Mouse (Mus musculus) forebrain, embryonic 15.5 days (tissue): ENCODE measurements around the gene Metap1d. TPM values are rescaled to one million over a fixed set of nuclear protein-coding genes. Genes with fewer than 3 reads are reported as not detected.
A peak's percentile ranks its signal among the peaks of the same experiment; 100 is the strongest.

Experiments used
- ATAC-seq: fragments of 200-750 bp; cut with Nextera tagmentation; replicated peaks from 2 replicates; pipeline ENCODE4 v1.8.0; 2017; ENCODE audit warnings: mild to moderate bottlenecking, moderate TSS enrichment, moderate library complexity
- H3K27ac ChIP-seq: fragments of 300-500 bp; sonication (generic); replicated peaks from 2 replicates; pipeline ENCODE4 v1.5.1; 2015; ENCODE audit warnings: mild to moderate bottlenecking, inconsistent platforms
- H3K27me3 ChIP-seq: fragments of 300-500 bp; sonication (generic); 2 replicates; pipeline ENCODE4 v1.6.1; 2015; ENCODE audit warnings: inconsistent platforms
- H3K36me3 ChIP-seq: fragments of 300-500 bp; sonication (generic); 2 replicates; pipeline ENCODE4 v1.6.1; 2015; ENCODE audit warnings: mild to moderate bottlenecking, inconsistent platforms
- H3K4me1 ChIP-seq: fragments of 300-500 bp; sonication (generic); 2 replicates; pipeline ENCODE4 v1.6.1; 2015; ENCODE audit warnings: inconsistent platforms
- H3K4me2 ChIP-seq: fragments of 300-500 bp; sonication (generic); replicated peaks from 2 replicates; pipeline ENCODE4 v1.6.1; 2015; ENCODE audit warnings: mild to moderate bottlenecking, inconsistent platforms
- H3K4me3 ChIP-seq: fragments of 300-500 bp; sonication (generic); 2 replicates; pipeline ENCODE4 v1.5.1; 2015; ENCODE audit warnings: mild to moderate bottlenecking, inconsistent platforms
- H3K9ac ChIP-seq: fragments of 300-500 bp; sonication (generic); replicated peaks from 2 replicates; pipeline ENCODE4 v1.6.1; 2015; ENCODE audit warnings: mild to moderate bottlenecking, inconsistent platforms
- H3K9me3 ChIP-seq: fragments of 300-500 bp; sonication (generic); 2 replicates; pipeline ENCODE4 v1.6.1; 2016; ENCODE audit warnings: inconsistent platforms
- WGBS: fragments of 180-500 bp; shearing (Covaris S2); methylation state at CpG from one replicate; pipeline ENCODE4 v1.1.7; 2015; ENCODE audit warnings: mixed read lengths; 5-methylcytosine and 5-hydroxymethylcytosine counted together
- polyA plus RNA-seq: library from polyadenylated mRNA; unstranded; fragments of >200 nt; fragmentation: Nextera tagmentation; extraction: Ambion mirVana; gene quantifications from 2 replicates; pipeline ENCODE4 v1.2.1, GENCODE M21; 2015

Metap1d gene
- polyA plus RNA-seq, 1 experiment from 2014 or later, result 40.6 TPM

- Histone ChIP-seq H3K9me3 (no peaks in the 10 kb centered on the region), H3K4me2 (no peak overlapping the region), H3K4me1 (peaks cover 16% of the 10 kb centered on the region), H3K36me3 (no peaks in the 10 kb centered on the region), H3K27me3 (no peaks in the 10 kb centered on the region), H3K4me3 (no peak overlapping the region), H3K27ac (no peak overlapping the region), H3K9ac (no peak overlapping the region)
- ATAC-seq, result no peak
Observed at GRCm38 (mm10) chr2:71477787-71478186, 24.7 kb downstream of the Metap1d start.

- H3K4me1 ChIP-seq, result peaks cover 21% of the 10 kb centered on the region
- no peak overlapping the region for H3K27ac ChIP-seq
- no peaks in the 10 kb centered on the region for H3K9me3 ChIP-seq
- no peak for ATAC-seq
- no peak overlapping the region for H3K4me2 ChIP-seq
- no peak overlapping the region for H3K9ac ChIP-seq
- no peaks in the 10 kb centered on the region for H3K27me3 ChIP-seq
- H3K4me3 ChIP-seq, result no peak overlapping the region
- WGBS, result 11% methylated on average over 7 of the region's 7 CpGs
- no peaks in the 10 kb centered on the region for H3K36me3 ChIP-seq
Observed at GRCm38 (mm10) chr2:71479917-71480316, 26.8 kb downstream of the Metap1d start.

GRCm38 (mm10) chr2:71481825-71482224 lies 28.7 kb downstream of the Metap1d start:
- no peak overlapping the region for H3K4me2 ChIP-seq
- H3K4me3 ChIP-seq, result no peak overlapping the region
- WGBS, result 76% methylated on average over 6 of the region's 6 CpGs
- no peaks in the 10 kb centered on the region for H3K9me3 ChIP-seq
- peaks cover 18% of the 10 kb centered on the region for H3K4me1 ChIP-seq
- no peaks in the 10 kb centered on the region for H3K27me3 ChIP-seq
- no peaks in the 10 kb centered on the region for H3K36me3 ChIP-seq
- no peak overlapping the region for H3K9ac ChIP-seq
- H3K27ac ChIP-seq, result no peak overlapping the region
- no peak for ATAC-seq

- no peak overlapping the region for H3K4me3 ChIP-seq
- no peak overlapping the region for H3K4me2 ChIP-seq
- H3K36me3 ChIP-seq, result no peaks in the 10 kb centered on the region
- H3K27me3 ChIP-seq, result no peaks in the 10 kb centered on the region
- 51% methylated on average over 10 of the region's 10 CpGs for WGBS
- H3K27ac ChIP-seq, result no peak overlapping the region
- no peak overlapping the region for H3K9ac ChIP-seq
- H3K4me1 ChIP-seq, result peaks cover 18% of the 10 kb centered on the region
- no peak for ATAC-seq
- H3K9me3 ChIP-seq, result no peaks in the 10 kb centered on the region
Observed at GRCm38 (mm10) chr2:71483046-71483716, 30.1 kb downstream of the Metap1d start.

GRCm38 (mm10) chr2:71483717-71484066 lies 30.6 kb downstream of the Metap1d start:
- H3K4me2 ChIP-seq, result no peak overlapping the region
- peaks cover 18% of the 10 kb centered on the region for H3K4me1 ChIP-seq
- WGBS, result 13% methylated on average over 5 of the region's 5 CpGs
- H3K27me3 ChIP-seq, result no peaks in the 10 kb centered on the region
- H3K9ac ChIP-seq, result no peak overlapping the region
- ATAC-seq, result peak; percentile 46; the same call in 1 of the 2 replicates
- H3K4me3 ChIP-seq, result no peak overlapping the region
- H3K36me3 ChIP-seq, result no peaks in the 10 kb centered on the region
- no peak overlapping the region for H3K27ac ChIP-seq
- H3K9me3 ChIP-seq, result no peaks in the 10 kb centered on the region

GRCm38 (mm10) chr2:71491295-71491694 lies 38.2 kb downstream of the Metap1d start:
- Histone ChIP-seq H3K9ac (no peak overlapping the region), H3K36me3 (no peaks in the 10 kb centered on the region), H3K9me3 (no peaks in the 10 kb centered on the region), H3K4me2 (no peak overlapping the region), H3K27ac (no peak overlapping the region), H3K27me3 (no peaks in the 10 kb centered on the region), H3K4me3 (no peak overlapping the region), H3K4me1 (peaks cover 8% of the 10 kb centered on the region; the same call in 1 of the 2 replicates)
- ATAC-seq, result no peak

GRCm38 (mm10) chr2:71493161-71493683 lies 40.1 kb downstream of the Metap1d start:
- Histone ChIP-seq H3K4me2 (no peak overlapping the region), H3K36me3 (no peaks in the 10 kb centered on the region), H3K9me3 (no peaks in the 10 kb centered on the region), H3K4me1 (peaks cover 8% of the 10 kb centered on the region; the same call in 1 of the 2 replicates), H3K27me3 (no peaks in the 10 kb centered on the region), H3K4me3 (no peak overlapping the region), H3K27ac (no peak overlapping the region), H3K9ac (no peak overlapping the region)
- WGBS, result 68% methylated on average over 12 of the region's 12 CpGs
- ATAC-seq, result no peak

- no peaks in the 10 kb centered on the region for H3K36me3 ChIP-seq
- 46% methylated on average over 10 of the region's 10 CpGs for WGBS
- H3K9me3 ChIP-seq, result no peaks in the 10 kb centered on the region
- H3K9ac ChIP-seq, result no peak overlapping the region
- H3K27me3 ChIP-seq, result no peaks in the 10 kb centered on the region
- H3K4me2 ChIP-seq, result no peak overlapping the region
- H3K27ac ChIP-seq, result no peak overlapping the region
- H3K4me3 ChIP-seq, result no peak overlapping the region
- H3K4me1 ChIP-seq, result peaks cover 14% of the 10 kb centered on the region
- ATAC-seq, result no peak
Observed at GRCm38 (mm10) chr2:71494503-71494902, 41.4 kb downstream of the Metap1d start.

GRCm38 (mm10) chr2:71494971-71495370 lies 41.9 kb downstream of the Metap1d start:
- H3K9ac ChIP-seq, result no peak overlapping the region
- peaks cover 18% of the 10 kb centered on the region for H3K4me1 ChIP-seq
- no peaks in the 10 kb centered on the region for H3K27me3 ChIP-seq
- no peak for ATAC-seq
- H3K27ac ChIP-seq, result no peak overlapping the region
- H3K36me3 ChIP-seq, result no peaks in the 10 kb centered on the region
- no peaks in the 10 kb centered on the region for H3K9me3 ChIP-seq
- no peak overlapping the region for H3K4me2 ChIP-seq
- no peak overlapping the region for H3K4me3 ChIP-seq
- WGBS, result 39% methylated on average over 4 of the region's 4 CpGs

GRCm38 (mm10) chr2:71497175-71497574 lies 44.1 kb downstream of the Metap1d start:
- 56% methylated on average over 5 of the region's 5 CpGs for WGBS
- Histone ChIP-seq H3K27me3 (no peaks in the 10 kb centered on the region), H3K9me3 (no peaks in the 10 kb centered on the region), H3K4me3 (no peak overlapping the region), H3K9ac (no peak overlapping the region), H3K36me3 (no peaks in the 10 kb centered on the region), H3K4me2 (no peak overlapping the region), H3K27ac (no peak overlapping the region; the same call in 1 of the 2 replicates), H3K4me1 (peaks cover 18% of the 10 kb centered on the region)
- ATAC-seq, result no peak

- no peak for ATAC-seq
- peaks cover 16% of the 10 kb centered on the region for H3K4me1 ChIP-seq
- H3K27ac ChIP-seq, result peak overlapping the region; percentile 20
Observed at GRCm38 (mm10) chr2:71499276-71500230, 46.5 kb downstream of the Metap1d start.

GRCm38 (mm10) chr2:71504852-71505251 lies 51.8 kb downstream of the Metap1d start:
- no peak for ATAC-seq
- no peaks in the 10 kb centered on the region for H3K36me3 ChIP-seq
- no peaks in the 10 kb centered on the region for H3K27me3 ChIP-seq
- H3K4me3 ChIP-seq, result no peak overlapping the region
- H3K9me3 ChIP-seq, result no peaks in the 10 kb centered on the region
- peaks cover under 1% of the 10 kb centered on the region; the same call in 1 of the 2 replicates for H3K4me1 ChIP-seq
- no peak overlapping the region for H3K4me2 ChIP-seq
- WGBS, result 87% methylated on average over 9 of the region's 9 CpGs
- no peak overlapping the region for H3K9ac ChIP-seq
- H3K27ac ChIP-seq, result no peak overlapping the region

More at GRCm38 (mm10) chr2:71499276-71500230, 46.5 kb downstream of the Metap1d start:
- Histone ChIP-seq H3K4me3 (no peak overlapping the region), H3K27me3 (no peaks in the 10 kb centered on the region), H3K9ac (no peak overlapping the region), H3K9me3 (no peaks in the 10 kb centered on the region), H3K36me3 (no peaks in the 10 kb centered on the region), H3K4me2 (no peak overlapping the region)
- WGBS, result 45% methylated on average over 16 of the region's 16 CpGs
